Mouse (Mus musculus): ENCODE results near the gene Trpm8. TPM values are rescaled to one million over a fixed set of nuclear protein-coding genes. Genes with fewer than 3 reads are reported as not detected.

Gene Trpm8
- total RNA-seq, 2 experiments from 2014 or later, result not detected

- DNase-seq, result no peak
Measured at GRCm38 (mm10) chr1:88357458-88358090, 80.1 kb downstream of the Trpm8 start.

- DNase-seq, result no peak
Measured at GRCm38 (mm10) chr1:88358102-88358654, 80.7 kb downstream of the Trpm8 start.

GRCm38 (mm10) chr1:88361085-88361484, 83.6 kb downstream of the Trpm8 start:
- DNase-seq, result no peak

- DNase-seq, result no peak
Measured at GRCm38 (mm10) chr1:88366881-88367644, 89.6 kb downstream of the Trpm8 start.

- DNase-seq, result no peak
Measured at GRCm38 (mm10) chr1:88378446-88378845, 101.0 kb downstream of the Trpm8 start.

GRCm38 (mm10) chr1:88391632-88392031, 114.2 kb downstream of the Trpm8 start:
- no peak for DNase-seq

- no peak for DNase-seq
Measured at GRCm38 (mm10) chr1:88393321-88393720, 115.9 kb downstream of the Trpm8 start.

GRCm38 (mm10) chr1:88403378-88403777, 125.9 kb downstream of the Trpm8 start:
- no peak for DNase-seq

GRCm38 (mm10) chr1:88406078-88406806, 128.8 kb downstream of the Trpm8 start:
- no peak for DNase-seq

- no peak for DNase-seq
Measured at GRCm38 (mm10) chr1:88406807-88407198, 129.3 kb downstream of the Trpm8 start, which contains the start of gene Spp2. Spp2 (plus strand) TSS chr1:88406961.

- DNase-seq, result no peak
Measured at GRCm38 (mm10) chr1:88408340-88408739, 130.9 kb downstream of the Trpm8 start.

- DNase-seq, result no peak
Measured at GRCm38 (mm10) chr1:88412013-88412412, 134.6 kb downstream of the Trpm8 start.

- no peak for DNase-seq
Measured at GRCm38 (mm10) chr1:88418943-88419342, 141.5 kb downstream of the Trpm8 start.

GRCm38 (mm10) chr1:88422045-88422444, 144.6 kb downstream of the Trpm8 start:
- DNase-seq, result no peak

- DNase-seq, result no peak
Measured at GRCm38 (mm10) chr1:88422846-88423395, 145.5 kb downstream of the Trpm8 start.

GRCm38 (mm10) chr1:88424602-88425252, 147.3 kb downstream of the Trpm8 start:
- DNase-seq, result peak; percentile 21

GRCm38 (mm10) chr1:88427987-88428741, 150.7 kb downstream of the Trpm8 start:
- DNase-seq, result no peak

GRCm38 (mm10) chr1:88429413-88429812, 152.0 kb downstream of the Trpm8 start:
- no peak for DNase-seq

- DNase-seq, result no peak
Measured at GRCm38 (mm10) chr1:88431262-88431661, 153.8 kb downstream of the Trpm8 start.

- DNase-seq, result no peak
Measured at GRCm38 (mm10) chr1:88432601-88433000, 155.1 kb downstream of the Trpm8 start.
